Mouse (Mus musculus): ENCODE results near the gene E130309D02Rik. TPM values are rescaled to one million over a fixed set of nuclear protein-coding genes. Genes with fewer than 3 reads are reported as not detected.
A peak's percentile ranks its signal among the peaks of the same experiment; 100 is the strongest.

Gene E130309D02Rik
- polyA plus RNA-seq, 1 experiment from 2014 or later: 14.7 TPM

DNA sequence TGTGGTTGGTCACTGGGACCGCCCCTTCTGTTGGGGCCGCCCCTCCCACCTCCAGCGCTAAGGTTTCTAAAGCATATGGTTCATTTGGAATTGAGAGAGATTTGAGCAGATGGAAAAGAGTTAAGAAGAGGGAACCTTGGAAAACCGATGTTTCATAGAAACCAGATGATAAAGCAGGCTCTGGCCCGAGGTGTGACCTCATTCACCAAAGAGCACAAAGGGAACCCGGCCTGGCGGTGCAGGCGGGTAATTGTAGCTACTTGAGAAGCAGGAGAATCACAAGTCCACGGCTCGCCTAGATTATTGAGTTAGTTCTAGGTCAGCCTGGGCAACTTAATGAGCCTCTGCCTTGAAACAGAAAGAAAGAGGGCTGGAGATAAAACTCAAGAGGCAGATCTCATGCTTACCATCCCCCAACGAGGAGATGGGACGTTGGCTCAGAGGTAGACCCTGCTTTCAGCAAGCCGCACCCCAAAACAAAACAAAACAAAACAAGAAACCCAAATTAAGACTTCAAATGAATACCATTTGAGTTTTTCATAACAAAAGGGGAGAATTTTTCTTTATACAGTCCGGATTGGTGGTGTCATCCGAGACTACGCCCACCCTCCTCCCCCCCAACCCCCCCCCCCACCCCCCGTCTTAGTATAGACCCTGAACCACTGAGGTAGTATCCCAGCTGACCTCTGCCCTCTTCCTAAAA, 41.7 kb upstream of the E130309D02Rik start, which contains the start of gene Grid2ip:
TSS of gene Grid2ip (plus strand) at position 653 of the 703 bp plus-strand sequence.
- Histone ChIP-seq H3K27ac (ENCODE audit: low read depth, low read length) (no peak within 1 kb of the TSS), H3K27me3 (replicated peaks; ENCODE audit: control insufficient read depth, insufficient read depth, low read length) (peaks cover 27% of the 10 kb centered on the region), H3K9ac (ENCODE audit: low read depth, low read length) (no peak within 1 kb of the TSS), H3K9me3 (ENCODE audit: control insufficient read depth) (no peaks in the 10 kb centered on the region), H3K36me3 (ENCODE audit: control insufficient read depth, insufficient read depth) (no peaks in the 10 kb centered on the region), H3K4me3 (ENCODE audit: low read depth, low read length) (peak within 1 kb of the TSS; percentile 12; the same call in 1 of the 2 replicates), H3K4me2 (replicated peaks; ENCODE audit: low read depth) (no peak within 1 kb of the TSS), H3K4me1 (replicated peaks; ENCODE audit: control insufficient read depth, insufficient read depth, low read length) (no peaks in the 10 kb centered on the region)
- 21% methylated on average over 17 of the region's 17 CpGs for WGBS
- no peak for TF ChIP-seq CTCF (IDR thresholded peaks at IDR 0.05; ENCODE audit: low read depth)
- no peak for ATAC-seq

DNA sequence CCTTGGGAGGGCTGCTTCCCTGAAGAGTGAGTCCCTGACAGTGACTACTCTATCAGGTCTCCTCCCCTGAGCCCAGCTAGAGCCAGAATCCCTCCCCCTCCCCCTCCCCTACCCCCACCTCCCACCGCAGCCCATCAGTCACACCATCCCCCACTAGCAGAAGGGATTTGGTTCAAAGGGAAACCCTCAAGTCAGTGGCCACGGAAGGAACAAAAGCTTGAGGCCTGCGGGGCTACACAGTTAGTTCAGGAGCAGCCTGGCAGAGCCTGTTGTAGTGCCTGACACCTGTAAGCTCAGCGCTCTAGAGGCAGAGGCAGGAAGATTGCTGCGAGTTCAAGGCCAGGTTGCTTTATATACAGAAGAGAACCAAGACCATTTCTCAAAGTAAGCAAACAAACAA, 40.9 kb upstream of the E130309D02Rik start:
- 44% methylated on average over 5 of the region's 5 CpGs for WGBS
- no peak for ATAC-seq
- Histone ChIP-seq H3K9me3 (ENCODE audit: control insufficient read depth) (0 out of 2 replicates have a peak, but pooled peaks cover 2% of the 10 kb centered on the region), H3K9ac (ENCODE audit: low read depth, low read length) (no peak overlapping the region), H3K36me3 (ENCODE audit: control insufficient read depth, insufficient read depth) (no peaks in the 10 kb centered on the region), H3K4me2 (replicated peaks; ENCODE audit: low read depth) (no peak overlapping the region), H3K27me3 (replicated peaks; ENCODE audit: control insufficient read depth, insufficient read depth, low read length) (peaks cover 27% of the 10 kb centered on the region), H3K4me3 (ENCODE audit: low read depth, low read length) (no peak overlapping the region), H3K4me1 (replicated peaks; ENCODE audit: control insufficient read depth, insufficient read depth, low read length) (no peaks in the 10 kb centered on the region), H3K27ac (ENCODE audit: low read depth, low read length) (no peak overlapping the region)
- no peak for TF ChIP-seq CTCF (IDR thresholded peaks at IDR 0.05; ENCODE audit: low read depth)

DNA sequence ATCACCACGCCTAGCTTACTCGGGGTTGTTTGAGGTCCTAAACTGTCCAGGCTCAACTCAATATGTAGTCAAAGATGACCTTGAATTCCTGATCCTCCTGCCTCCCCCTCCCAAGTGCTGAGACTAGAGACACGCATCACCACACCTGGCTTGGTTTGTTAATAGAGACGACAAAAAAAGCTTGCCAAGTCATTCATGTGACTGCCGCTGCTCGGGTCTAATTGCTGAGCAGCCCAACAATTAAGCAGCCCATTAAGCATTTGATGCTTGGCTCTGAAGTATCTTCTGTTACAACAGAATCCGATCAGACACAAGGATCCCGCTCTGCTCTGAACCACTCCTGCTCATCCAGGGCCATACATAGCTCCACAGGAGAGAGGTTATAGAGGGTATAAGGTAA, 31.2 kb upstream of the E130309D02Rik start:
- ATAC-seq: no peak
- Histone ChIP-seq H3K9me3 (ENCODE audit: control insufficient read depth) (peaks cover 10% of the 10 kb centered on the region; the same call in 1 of the 2 replicates), H3K9ac (ENCODE audit: low read depth, low read length) (no peak overlapping the region), H3K27ac (ENCODE audit: low read depth, low read length) (no peak overlapping the region), H3K4me2 (replicated peaks; ENCODE audit: low read depth) (no peak overlapping the region), H3K4me3 (ENCODE audit: low read depth, low read length) (no peak overlapping the region), H3K4me1 (replicated peaks; ENCODE audit: control insufficient read depth, insufficient read depth, low read length) (no peaks in the 10 kb centered on the region), H3K36me3 (ENCODE audit: control insufficient read depth, insufficient read depth) (no peaks in the 10 kb centered on the region), H3K27me3 (replicated peaks; ENCODE audit: control insufficient read depth, insufficient read depth, low read length) (no peaks in the 10 kb centered on the region)
- WGBS: 72% methylated on average over 8 of the region's 8 CpGs
- TF ChIP-seq CTCF (IDR thresholded peaks at IDR 0.05; ENCODE audit: low read depth): no peak

DNA sequence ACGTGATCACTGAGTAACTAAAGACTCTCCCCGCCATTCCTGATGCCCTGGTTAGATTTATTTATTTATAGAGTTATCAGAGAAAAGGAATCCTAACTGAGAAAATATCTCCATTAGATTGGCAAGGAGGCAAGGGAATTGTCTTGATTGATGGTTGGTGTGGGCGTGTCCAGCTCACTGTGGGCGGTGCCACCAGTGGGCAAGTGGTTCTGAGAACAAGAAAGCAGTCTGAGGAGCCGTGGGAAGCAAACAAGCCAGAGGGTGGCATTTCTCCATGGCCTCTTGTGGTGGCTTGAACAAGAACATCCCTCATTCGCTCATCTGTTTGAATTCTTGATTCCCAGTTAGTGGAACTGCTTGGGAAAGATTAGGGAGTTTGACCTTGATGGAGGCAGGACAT, 24.4 kb upstream of the E130309D02Rik start:
- H3K27ac ChIP-seq (ENCODE audit: low read depth, low read length): no peak overlapping the region
- H3K4me3 ChIP-seq (ENCODE audit: low read depth, low read length): no peak overlapping the region
- H3K4me1 ChIP-seq (replicated peaks; ENCODE audit: control insufficient read depth, insufficient read depth, low read length): no peaks in the 10 kb centered on the region
- H3K36me3 ChIP-seq (ENCODE audit: control insufficient read depth, insufficient read depth): no peaks in the 10 kb centered on the region
- no peak overlapping the region for H3K9ac ChIP-seq (ENCODE audit: low read depth, low read length)
- TF ChIP-seq CTCF (IDR thresholded peaks at IDR 0.05; ENCODE audit: low read depth): no peak
- no peaks in the 10 kb centered on the region for H3K9me3 ChIP-seq (ENCODE audit: control insufficient read depth)
- no peak for ATAC-seq
- 0 out of 2 replicates have a peak, but pooled peaks cover 5% of the 10 kb centered on the region for H3K27me3 ChIP-seq (replicated peaks; ENCODE audit: control insufficient read depth, insufficient read depth, low read length)
- WGBS: 43% methylated on average over 6 of the region's 6 CpGs
- H3K4me2 ChIP-seq (replicated peaks; ENCODE audit: low read depth): no peak overlapping the region

DNA sequence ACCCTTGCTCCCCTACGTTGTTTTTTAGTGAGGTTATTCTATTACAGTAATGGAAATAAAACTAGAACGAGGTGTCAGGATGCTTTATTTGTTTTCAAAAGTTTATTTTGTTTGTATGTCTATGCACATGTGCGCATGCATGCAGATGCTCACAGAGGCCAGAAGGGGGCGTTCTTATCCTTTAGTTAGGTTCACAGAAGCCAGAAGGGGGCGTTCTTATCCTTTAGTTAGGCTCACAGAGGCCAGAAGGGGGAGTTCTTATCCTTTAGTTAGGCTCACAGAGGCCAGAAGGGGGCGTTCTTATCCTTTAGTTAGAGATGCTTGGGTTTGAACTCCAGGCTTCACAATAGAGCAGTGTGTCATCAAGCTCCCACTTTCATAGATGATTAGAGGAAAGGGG, 21.4 kb upstream of the E130309D02Rik start:
- no peak for ATAC-seq

DNA sequence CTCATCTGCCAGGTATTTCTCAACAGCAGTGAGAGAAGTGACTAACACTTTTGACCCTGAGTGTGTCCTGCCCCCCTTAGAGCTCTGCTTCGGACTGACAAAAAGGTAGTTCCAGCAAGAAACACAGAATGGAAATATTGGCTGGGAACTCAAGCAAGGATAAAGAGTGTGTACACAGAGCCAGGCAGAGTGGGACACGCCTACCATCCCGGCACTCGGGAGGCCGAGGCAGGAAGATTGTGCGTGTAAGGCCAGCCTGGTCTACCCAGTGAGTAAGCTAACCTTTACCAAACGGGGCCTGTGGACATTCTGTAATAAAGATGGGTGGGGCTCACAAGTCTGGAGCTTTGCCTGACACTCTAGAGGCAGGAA, 19.9 kb upstream of the E130309D02Rik start:
- Histone ChIP-seq H3K27ac (ENCODE audit: low read depth, low read length) (no peak overlapping the region), H3K9ac (ENCODE audit: low read depth, low read length) (no peak overlapping the region), H3K4me2 (replicated peaks; ENCODE audit: low read depth) (no peak overlapping the region), H3K9me3 (ENCODE audit: control insufficient read depth) (no peaks in the 10 kb centered on the region), H3K27me3 (replicated peaks; ENCODE audit: control insufficient read depth, insufficient read depth, low read length) (0 out of 2 replicates have a peak, but pooled peaks cover 5% of the 10 kb centered on the region), H3K36me3 (ENCODE audit: control insufficient read depth, insufficient read depth) (no peaks in the 10 kb centered on the region), H3K4me1 (replicated peaks; ENCODE audit: control insufficient read depth, insufficient read depth, low read length) (no peaks in the 10 kb centered on the region), H3K4me3 (ENCODE audit: low read depth, low read length) (no peak overlapping the region)
- no peak for ATAC-seq
- 59% methylated on average over 7 of the region's 7 CpGs for WGBS
- TF ChIP-seq CTCF (IDR thresholded peaks at IDR 0.05; ENCODE audit: low read depth): no peak

More for the DNA sequence above, 21.4 kb upstream of the E130309D02Rik start:
- WGBS: 67% methylated on average over 6 of the region's 6 CpGs
- peak; percentile 60 for TF ChIP-seq CTCF (IDR thresholded peaks at IDR 0.05; ENCODE audit: low read depth)
- H3K27me3 ChIP-seq (replicated peaks; ENCODE audit: control insufficient read depth, insufficient read depth, low read length): 0 out of 2 replicates have a peak, but pooled peaks cover 5% of the 10 kb centered on the region
- H3K4me2 ChIP-seq (replicated peaks; ENCODE audit: low read depth): no peak overlapping the region
- no peaks in the 10 kb centered on the region for H3K9me3 ChIP-seq (ENCODE audit: control insufficient read depth)
- H3K27ac ChIP-seq (ENCODE audit: low read depth, low read length): no peak overlapping the region
- no peaks in the 10 kb centered on the region for H3K4me1 ChIP-seq (replicated peaks; ENCODE audit: control insufficient read depth, insufficient read depth, low read length)
- H3K9ac ChIP-seq (ENCODE audit: low read depth, low read length): no peak overlapping the region
- no peak overlapping the region for H3K4me3 ChIP-seq (ENCODE audit: low read depth, low read length)
- H3K36me3 ChIP-seq (ENCODE audit: control insufficient read depth, insufficient read depth): no peaks in the 10 kb centered on the region
